Mouse (Mus musculus): Measurements from ENCODE around the gene Gsap.
"Not testable (repeated sequence)": the region's sequence is repeated elsewhere in the genome, so short reads cannot be mapped to it uniquely, and the experiment has no call there.

Gene Gsap

DNA sequence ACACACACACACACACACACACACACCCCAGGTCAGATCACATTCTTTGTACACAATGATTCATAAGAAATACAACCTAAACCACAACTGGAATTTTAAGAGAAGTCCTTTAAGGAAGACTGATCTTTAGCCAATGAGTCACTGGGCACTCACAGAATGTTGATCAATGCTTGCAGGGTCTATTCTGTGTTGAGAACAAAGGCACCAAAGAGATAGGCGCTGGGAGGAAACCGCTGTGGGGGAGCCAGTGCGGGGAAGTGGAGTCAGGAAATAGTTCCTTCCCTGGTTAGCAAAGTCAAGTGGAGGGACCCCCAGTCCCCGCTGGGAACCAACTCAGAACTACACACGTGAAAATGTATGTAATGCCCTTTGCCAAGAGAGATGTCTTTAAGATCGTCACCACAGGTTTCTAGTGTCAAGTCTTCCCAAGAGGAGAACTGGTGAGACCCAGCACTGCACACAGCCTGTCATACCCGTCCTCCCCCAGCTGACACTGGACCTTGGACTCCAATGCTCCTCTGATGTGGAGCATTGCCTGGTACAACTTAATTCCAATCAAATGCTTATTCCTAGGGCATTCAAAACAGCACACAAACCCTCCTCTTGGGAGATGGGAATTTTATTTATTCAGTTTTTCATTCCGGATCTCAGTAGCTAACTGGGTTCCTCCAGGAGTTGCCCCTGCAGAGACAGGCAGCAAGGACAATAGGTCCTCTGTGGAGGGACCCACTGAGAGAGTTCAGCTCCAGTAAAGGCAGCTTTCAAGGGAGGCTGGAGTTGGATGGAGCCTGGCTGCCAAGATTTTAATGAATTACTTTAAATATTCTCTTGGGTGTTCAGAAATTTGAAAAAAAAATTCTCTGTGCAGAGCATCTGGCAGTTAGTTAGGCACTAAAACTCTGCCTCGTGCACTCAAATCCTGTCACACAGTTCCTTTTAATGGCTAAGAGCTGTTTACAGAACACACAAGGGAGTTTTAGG, 10.6 kb upstream of the Gsap start:
- in situ Hi-C loops (cut with MboI; ENCODE audit: low pct_unique_long_range_greater_than_20kb in 1 of 2, low sequenced_read_pairs in 2 of 2, unreplicated experiment in 1 of 2): no loop called here

DNA sequence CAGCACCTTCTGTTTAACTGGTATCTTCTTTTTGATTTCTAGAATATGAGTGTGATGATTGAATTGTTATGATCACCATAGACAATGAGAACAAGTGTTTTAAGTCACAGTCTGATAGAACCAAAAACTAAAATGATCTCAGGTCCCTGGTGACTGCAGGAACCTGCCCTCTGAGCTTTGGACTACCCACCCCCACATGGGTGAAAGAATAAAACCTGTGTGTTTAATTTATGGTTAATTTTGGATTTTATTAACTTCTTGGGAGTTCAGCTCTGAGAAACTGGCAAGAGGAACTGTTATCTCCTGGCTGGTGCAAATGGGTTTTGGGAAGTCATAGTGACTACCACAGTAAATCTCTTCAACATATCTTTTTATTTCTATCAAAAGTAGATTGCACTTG, 6.6 kb upstream of the Gsap start:
- in situ Hi-C loops (cut with MboI; ENCODE audit: low pct_unique_long_range_greater_than_20kb in 1 of 2, low sequenced_read_pairs in 2 of 2, unreplicated experiment in 1 of 2): no loop called here

DNA sequence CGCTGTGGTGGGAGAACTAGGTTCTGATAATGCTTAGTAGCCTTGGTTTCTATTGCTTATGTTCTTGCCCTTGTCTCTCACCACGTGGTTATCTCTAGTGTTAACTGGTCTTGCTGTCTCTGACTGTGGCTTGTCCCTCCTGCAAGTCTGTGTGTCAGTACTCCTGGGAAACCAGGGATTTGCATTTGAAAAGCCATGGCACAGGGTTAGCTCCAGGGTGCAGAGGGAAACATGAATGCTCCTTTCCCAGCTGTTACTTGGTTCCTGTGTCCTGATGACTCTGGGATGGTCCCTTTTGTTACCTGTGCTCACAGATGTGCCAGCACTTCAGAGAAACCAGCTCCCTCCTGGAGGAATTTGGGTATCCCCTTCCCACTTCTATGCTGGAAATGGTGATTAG, 3.0 kb upstream of the Gsap start:
- in situ Hi-C loops (cut with MboI; ENCODE audit: low pct_unique_long_range_greater_than_20kb in 1 of 2, low sequenced_read_pairs in 2 of 2, unreplicated experiment in 1 of 2): not testable (repeated sequence)

DNA sequence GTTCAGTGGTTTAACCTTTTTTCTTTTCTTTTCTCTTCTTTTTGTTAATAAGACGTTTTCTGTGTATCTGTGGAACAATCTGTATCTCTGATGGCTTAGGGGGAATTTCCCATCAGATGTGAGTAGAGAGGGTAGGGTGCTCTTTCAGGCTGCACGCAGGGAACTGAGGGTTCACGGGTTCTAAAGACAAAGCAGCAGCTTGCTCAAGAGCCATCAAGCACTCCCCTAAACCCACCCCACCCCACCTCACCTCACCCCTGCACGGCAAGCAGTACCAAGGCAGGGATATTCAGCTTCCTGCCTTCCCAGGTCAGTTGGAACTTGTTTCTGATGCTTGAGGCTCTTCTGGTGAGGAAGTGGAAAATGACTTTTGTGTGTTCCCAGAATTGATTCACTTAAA, 766 bp downstream of the Gsap start:
- in situ Hi-C loops (cut with MboI; ENCODE audit: low pct_unique_long_range_greater_than_20kb in 1 of 2, low sequenced_read_pairs in 2 of 2, unreplicated experiment in 1 of 2): no loop called here

DNA sequence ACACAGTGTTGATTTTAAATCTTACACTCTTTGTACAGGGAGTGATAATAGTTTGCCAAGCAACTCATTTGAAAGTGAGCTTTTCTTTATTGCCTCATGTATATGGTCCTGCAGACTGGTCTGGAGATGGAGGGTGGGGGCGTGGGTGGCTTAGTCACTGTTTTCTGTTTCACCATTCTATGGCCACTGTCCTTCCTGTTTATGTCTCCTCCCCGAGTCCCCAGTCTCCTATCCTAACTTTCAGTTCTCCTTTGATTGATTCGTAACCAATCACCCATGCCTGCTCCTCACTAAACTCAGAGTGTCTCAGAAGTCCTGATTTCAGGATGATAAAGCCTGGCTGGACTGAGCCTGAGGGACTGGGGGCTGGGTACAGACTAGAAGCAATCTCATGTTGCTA, 2.4 kb downstream of the Gsap start:
- in situ Hi-C loops (cut with MboI; ENCODE audit: low pct_unique_long_range_greater_than_20kb in 1 of 2, low sequenced_read_pairs in 2 of 2, unreplicated experiment in 1 of 2): no loop called here

DNA sequence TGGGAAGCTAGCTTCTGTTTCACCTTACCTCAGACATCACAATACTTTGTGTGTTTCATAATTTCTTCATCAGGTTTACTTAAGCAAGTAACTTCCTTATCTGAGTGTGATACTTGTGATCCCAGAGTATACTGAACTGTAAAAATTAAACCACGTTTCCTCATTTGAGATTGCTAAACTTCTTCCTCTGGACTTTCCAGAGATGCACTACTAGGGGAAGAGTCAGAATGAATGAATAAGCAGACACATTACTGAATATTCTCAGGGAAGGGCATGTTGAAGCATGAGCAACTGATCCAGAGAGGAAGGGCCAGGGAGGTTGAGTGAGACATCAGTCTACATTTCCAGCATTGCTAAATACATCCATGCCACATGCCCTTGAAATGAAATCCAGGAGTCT, 3.0 kb downstream of the Gsap start:
- in situ Hi-C loops (cut with MboI; ENCODE audit: low pct_unique_long_range_greater_than_20kb in 1 of 2, low sequenced_read_pairs in 2 of 2, unreplicated experiment in 1 of 2): no loop called here

DNA sequence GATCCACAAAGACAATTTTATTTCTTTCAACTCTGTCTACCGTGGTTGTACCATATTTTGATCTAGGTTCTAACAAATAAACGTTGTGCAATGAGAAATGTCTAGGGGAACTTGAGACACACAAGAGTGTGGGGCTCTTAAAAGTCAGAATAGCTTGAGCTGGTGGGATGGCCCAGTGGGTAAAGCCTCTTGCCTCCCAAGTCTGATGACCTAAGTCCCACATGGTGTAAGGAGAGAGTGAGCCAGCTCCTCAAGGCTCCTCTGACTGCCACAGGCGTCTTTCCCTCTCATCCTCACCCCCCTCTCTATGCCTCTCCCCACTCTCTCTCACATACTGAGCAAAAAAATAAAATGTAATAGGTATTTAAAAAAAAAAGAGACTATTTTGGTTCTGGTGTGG, 3.4 kb downstream of the Gsap start:
- in situ Hi-C loops (cut with MboI; ENCODE audit: low pct_unique_long_range_greater_than_20kb in 1 of 2, low sequenced_read_pairs in 2 of 2, unreplicated experiment in 1 of 2): no loop called here

DNA sequence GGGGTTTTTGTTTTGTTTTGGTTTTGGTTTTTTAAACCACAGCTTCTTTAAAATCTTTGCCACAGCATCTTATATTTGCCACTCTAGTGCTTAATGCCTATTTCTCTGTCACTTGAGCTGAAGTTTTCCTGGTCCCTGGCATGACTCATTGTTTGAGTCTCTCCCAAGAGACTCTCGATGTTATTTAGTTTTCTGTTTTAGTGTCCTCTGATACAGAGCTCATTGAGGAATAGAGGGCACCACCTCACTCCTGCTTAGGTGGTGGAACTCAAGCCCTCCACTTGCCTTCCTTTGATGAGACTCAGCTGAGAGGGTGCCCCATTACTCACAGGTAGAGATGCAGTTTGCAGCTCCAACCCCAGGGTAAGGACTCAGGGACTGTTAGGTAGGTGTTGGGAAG, 17.4 kb downstream of the Gsap start:
- in situ Hi-C loops (cut with MboI; ENCODE audit: low pct_unique_long_range_greater_than_20kb in 1 of 2, low sequenced_read_pairs in 2 of 2, unreplicated experiment in 1 of 2): no loop called here

DNA sequence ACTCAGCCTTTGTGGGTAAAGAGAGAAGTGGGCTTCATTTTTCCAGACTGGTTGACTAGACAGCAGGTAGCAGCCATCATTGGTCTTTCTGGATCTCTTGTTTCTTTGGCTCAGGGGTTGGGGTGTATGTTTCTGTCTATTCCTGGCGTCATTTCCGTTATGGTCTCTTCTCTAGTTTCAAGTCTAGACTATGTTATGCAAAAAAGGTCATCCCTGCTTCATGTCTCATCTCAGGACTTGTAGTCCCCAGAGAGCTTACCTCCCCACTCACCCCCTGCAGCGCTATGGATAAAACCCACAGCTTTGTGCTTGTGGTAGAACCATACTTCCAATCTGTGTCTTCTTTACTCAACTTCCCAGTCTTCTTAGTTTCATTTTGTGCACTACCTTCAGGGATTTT, 18.1 kb downstream of the Gsap start:
- in situ Hi-C loops (cut with MboI; ENCODE audit: low pct_unique_long_range_greater_than_20kb in 1 of 2, low sequenced_read_pairs in 2 of 2, unreplicated experiment in 1 of 2): no loop called here

DNA sequence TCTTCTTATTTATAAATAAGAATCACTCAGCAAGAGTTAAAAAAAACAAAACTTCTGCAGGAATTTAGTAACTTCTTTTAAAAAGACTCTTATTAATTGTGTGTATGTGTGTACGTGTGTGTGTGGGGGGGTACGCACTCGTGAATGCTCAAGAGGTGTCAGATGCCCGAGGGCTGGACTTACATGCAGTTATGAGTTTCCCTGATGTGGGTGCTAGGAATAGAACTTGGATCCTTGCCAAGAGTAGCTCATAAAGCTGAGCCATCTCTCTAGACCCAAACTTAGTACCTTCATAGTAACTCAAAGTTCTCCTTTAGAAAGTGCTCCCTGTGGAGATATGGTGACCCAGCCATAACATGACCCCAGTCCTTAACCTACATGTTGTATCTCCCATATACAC, 20.0 kb downstream of the Gsap start:
- in situ Hi-C loops (cut with MboI; ENCODE audit: low pct_unique_long_range_greater_than_20kb in 1 of 2, low sequenced_read_pairs in 2 of 2, unreplicated experiment in 1 of 2): no loop called here

DNA sequence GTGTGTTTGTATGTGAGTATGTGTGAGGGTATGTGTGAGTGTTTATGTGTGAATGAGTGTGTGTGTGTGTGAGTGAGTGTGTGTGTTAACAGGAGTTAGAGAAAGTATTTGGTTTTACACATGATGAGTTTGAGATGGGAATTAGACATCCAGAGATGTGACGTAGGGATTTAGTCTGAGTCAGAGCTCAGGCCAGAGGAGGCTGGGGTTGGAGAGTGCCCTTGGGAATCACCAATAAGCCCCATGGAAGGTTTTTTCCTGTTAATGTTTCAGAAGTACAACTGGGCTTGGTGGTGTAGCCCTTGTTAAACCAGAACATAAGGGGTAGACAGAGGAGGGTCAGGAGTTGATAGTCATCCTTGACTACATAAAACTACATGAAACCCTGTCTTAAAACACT, 25.4 kb downstream of the Gsap start:
- in situ Hi-C loops (cut with MboI; ENCODE audit: low pct_unique_long_range_greater_than_20kb in 1 of 2, low sequenced_read_pairs in 2 of 2, unreplicated experiment in 1 of 2): no loop called here

DNA sequence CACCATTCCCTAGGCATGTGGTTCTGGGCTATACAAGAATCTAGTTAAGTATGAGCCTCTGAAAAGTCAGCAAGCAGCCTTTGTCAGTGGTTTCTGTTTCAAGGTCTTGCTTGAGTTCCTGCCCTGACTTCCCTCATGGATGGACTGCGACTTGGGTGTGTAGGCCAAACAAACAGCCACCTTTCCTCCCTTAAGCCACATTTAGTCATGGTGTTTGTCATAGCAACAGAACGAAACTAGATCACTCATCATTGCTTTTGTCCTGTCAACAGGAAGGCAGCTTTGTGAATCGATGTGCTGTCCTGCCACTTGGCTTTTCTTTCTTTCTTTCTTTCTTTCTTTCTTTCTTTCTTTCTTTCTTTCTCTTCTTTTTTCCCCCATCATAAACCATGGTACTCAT, 26.9 kb downstream of the Gsap start:
- in situ Hi-C loops (cut with MboI; ENCODE audit: low pct_unique_long_range_greater_than_20kb in 1 of 2, low sequenced_read_pairs in 2 of 2, unreplicated experiment in 1 of 2): no loop called here

DNA sequence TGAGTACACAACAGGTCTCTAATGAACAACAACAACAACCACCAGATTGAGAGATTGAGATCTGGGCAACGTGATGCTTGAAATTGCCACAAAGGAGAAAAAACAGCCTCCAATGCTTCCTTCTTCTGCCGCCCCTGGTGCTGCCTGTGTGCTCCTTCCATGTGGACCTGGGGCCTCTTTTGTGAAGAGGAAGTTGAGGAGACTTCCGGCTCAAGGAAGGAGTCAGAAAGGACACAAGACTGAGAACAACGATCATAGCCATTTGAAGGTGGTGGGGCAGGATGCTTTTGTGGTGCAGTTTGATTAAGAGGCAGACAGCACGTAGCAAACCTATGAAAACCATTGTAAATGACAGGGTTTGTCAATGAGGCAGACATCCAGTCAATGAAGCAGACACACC, 27.7 kb downstream of the Gsap start:
- in situ Hi-C loops (cut with MboI; ENCODE audit: low pct_unique_long_range_greater_than_20kb in 1 of 2, low sequenced_read_pairs in 2 of 2, unreplicated experiment in 1 of 2): no loop called here

DNA sequence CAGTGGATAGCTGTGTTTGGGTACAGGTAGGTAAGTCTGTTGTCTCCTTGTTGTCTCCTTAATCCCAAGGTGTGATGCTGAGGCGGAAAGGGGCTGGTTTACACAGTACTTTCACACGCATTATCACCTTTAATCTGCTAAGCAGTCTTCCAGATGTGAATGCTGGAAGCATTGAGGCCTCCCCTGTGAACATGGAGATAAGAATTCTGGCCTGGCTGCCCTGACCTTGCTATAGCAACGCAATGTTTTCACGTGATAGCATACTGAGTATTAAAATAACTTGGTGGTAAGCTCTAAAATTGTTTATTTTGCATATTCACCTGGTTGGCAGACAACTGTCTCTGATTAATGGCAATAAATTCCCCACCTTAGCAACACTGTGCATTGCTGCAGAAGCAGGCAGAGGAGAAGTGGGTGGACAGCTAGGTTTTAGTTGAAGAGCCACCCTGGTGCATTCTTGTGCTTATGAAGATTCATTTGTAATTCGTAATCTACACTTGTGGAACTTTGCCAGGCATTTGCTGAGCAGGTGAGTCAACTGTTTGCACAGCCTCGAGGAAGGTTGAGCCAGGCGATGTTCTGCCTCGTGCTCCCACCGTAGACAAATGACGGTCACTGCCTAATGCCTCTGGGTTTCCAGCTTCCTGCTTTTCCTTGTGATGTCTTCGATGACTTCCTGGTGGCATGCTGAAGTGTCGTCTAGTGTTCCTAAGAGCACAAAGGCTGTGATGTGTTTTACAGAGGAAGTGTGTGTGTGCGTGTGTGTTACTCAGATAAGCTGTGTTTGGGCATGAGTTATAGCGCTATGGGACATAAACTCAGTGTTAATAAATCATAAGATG, 31.6 kb downstream of the Gsap start:
- in situ Hi-C loops (cut with MboI; ENCODE audit: low pct_unique_long_range_greater_than_20kb in 1 of 2, low sequenced_read_pairs in 2 of 2, unreplicated experiment in 1 of 2): no loop called here

DNA sequence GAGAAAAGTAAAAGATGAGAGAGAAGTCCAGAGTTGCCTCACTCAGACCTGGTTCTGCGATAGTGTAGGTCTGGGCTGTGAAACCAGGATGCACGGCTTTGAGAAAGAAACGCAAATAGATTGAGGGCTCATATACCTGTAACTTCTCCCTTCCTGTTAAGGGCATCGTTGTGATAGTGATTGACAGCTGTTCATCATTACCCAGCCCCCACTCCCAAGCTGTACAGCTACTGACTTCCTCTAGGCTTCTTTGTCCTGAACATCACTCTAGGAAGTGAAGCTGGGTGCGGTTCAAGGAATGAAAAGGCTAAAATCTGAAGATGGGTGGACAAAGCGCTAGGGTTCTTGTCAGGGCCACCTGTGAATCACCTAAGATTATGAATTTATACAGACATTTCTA, 46.8 kb downstream of the Gsap start:
- in situ Hi-C loops (cut with MboI; ENCODE audit: low pct_unique_long_range_greater_than_20kb in 1 of 2, low sequenced_read_pairs in 2 of 2, unreplicated experiment in 1 of 2): no loop called here

DNA sequence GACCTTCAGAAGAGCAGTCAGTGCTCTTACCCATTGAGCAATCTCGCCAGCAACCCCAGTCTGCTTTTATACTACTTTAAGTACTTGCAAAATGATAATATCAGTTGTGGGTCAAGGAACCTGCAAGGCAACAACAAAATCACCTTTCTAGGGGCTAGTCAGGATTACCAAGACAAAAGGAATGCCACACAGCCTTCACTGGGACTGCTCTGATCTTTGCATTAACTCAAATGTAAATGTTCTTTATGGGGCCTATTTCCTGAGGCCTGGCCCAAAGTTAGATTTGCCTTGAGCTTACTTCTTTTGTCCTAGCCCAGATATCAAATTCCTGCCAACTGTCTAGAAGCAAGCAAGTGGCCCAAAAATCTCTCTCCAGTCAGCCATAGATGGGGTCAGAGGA, 58.5 kb downstream of the Gsap start:
- in situ Hi-C loops (cut with MboI; ENCODE audit: low pct_unique_long_range_greater_than_20kb in 1 of 2, low sequenced_read_pairs in 2 of 2, unreplicated experiment in 1 of 2): no loop called here

DNA sequence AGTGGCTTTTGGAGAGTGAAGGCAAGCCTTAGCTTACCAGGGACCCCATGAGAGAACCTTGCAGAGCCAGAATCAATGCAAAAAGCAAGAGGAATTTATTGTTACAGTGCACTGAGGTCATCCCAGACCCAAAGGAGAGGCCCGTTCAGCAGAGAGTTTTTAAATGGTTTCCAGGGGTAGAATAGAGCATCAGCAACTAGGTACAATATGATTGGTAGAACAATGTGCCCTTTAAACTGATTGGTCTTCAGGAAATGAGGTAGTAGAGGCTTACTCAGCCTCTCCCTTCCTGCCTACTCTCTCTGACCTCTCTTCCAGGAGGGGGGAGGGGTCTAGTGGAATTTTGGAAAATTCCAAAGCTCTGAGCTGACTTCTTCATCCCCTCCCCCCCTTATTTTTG, 59.2 kb downstream of the Gsap start:
- in situ Hi-C loops (cut with MboI; ENCODE audit: low pct_unique_long_range_greater_than_20kb in 1 of 2, low sequenced_read_pairs in 2 of 2, unreplicated experiment in 1 of 2): no loop called here

DNA sequence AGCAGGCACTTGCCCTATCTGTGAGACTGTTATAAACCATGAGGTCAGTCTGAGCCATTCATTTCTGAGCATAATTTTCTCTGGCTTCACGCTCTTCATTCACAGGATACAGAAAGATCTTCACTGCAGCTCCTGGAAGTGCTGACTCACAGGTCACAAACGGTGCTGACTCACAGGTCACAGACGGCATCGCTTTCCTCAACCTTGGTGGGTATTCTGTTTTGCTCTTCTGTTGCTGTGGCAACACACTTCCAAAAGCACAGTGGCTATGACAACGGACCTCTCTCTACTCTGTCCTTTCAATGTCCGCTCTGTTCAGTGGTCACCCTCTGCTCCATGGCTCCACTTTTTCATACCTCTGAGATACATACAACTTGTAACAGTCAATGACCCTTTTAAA, 60.7 kb downstream of the Gsap start:
- in situ Hi-C loops (cut with MboI; ENCODE audit: low pct_unique_long_range_greater_than_20kb in 1 of 2, low sequenced_read_pairs in 2 of 2, unreplicated experiment in 1 of 2): no loop called here

DNA sequence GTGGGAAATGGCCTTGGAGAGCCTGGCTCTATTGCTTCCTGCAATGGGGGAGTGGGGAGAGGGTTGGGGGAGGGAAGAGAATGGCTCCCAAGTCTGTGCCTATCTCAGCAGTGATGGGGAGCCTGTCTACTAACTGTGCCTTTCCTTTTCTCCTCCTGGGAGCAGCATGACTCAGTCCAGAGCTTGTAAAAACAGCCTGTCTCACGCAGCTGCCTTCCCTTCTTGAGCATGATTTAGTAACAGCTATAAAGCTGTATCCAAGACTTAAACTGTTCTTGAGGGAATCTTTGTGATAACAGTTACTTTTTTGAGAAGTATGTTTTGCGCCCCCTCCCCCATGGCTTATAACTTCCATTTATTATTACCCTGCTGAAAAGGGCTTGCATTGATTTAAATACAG, 61.9 kb downstream of the Gsap start:
- in situ Hi-C loops (cut with MboI; ENCODE audit: low pct_unique_long_range_greater_than_20kb in 1 of 2, low sequenced_read_pairs in 2 of 2, unreplicated experiment in 1 of 2): no loop called here

DNA sequence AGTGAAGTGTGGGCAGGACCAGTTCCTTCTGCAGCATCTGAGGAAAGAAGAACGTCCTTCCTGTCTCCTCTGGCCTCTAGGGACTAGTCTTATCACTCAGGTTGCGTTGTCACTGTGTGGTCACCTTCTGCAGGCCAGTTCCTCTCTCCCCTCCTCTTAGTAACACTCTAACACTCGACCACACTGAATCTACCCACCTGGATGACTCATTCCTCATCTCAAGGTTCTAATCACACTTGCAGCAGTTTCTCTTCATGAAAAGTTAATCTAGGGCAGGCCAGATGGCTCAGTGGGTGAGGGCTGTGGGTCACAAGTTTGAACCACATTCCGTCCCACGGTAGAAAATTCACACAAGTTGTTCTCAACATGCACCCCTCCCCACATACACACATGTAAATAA, 62.8 kb downstream of the Gsap start:
- in situ Hi-C loops (cut with MboI; ENCODE audit: low pct_unique_long_range_greater_than_20kb in 1 of 2, low sequenced_read_pairs in 2 of 2, unreplicated experiment in 1 of 2): no loop called here
